20 mouse cellular contexts compared by ENCODE assay signal in genomic region chr1:148246661-148247060, GRCm38 (mm10).
DNase-seq lines count a peak whose midpoint lies in the region; ATAC-seq and TF ChIP-seq lines count a peak whose summit lies in the region.
"Had no signal": no experiment of that assay in that cellular context is flagged by ENCODE, and none has a peak within 500 bp of the region (broad histone marks: within the 10 kb centered on the region; RNA-seq: fewer than 3 reads in every experiment).

No protein-coding gene starts in this region.

- H3K4me3 ChIP-seq in cerebellum, adult 2 months (replicated peaks; ENCODE audit: insufficient read depth, low read depth, low read length), result no peak overlapping the region
- no peak overlapping the region for H3K4me3 ChIP-seq in midbrain, postnatal 0 days (ENCODE audit: low read depth, low read length)
- H3K4me3 ChIP-seq in midbrain, embryonic 13.5 days (replicated peaks), result no peak overlapping the region
- H3K4me3 ChIP-seq: embryonic facial prominence, embryonic 12.5 days; forebrain, embryonic 13.5 days; gastrocnemius, adult 2 months; heart, embryonic 12.5 days; hindbrain, embryonic 10.5 days; hindbrain, embryonic 15.5 days had no signal

- no peak overlapping the region for H3K27ac ChIP-seq in cerebellum, adult 2 months (ENCODE audit: insufficient read depth, low read length)
- H3K27ac ChIP-seq in midbrain, postnatal 0 days (ENCODE audit: low read depth, low read length), result no peak overlapping the region
- no peak overlapping the region for H3K27ac ChIP-seq in midbrain, embryonic 13.5 days
- H3K27ac ChIP-seq: embryonic facial prominence, embryonic 12.5 days; forebrain, embryonic 13.5 days; gastrocnemius, adult 2 months; hindbrain, embryonic 10.5 days; hindbrain, embryonic 15.5 days; kidney, postnatal 0 days had no signal

- TF ChIP-seq POLR2A in cerebellum, adult 2 months (IDR thresholded peaks at IDR 0.05; ENCODE audit: borderline replicate concordance, insufficient read depth, low read length), result no peak

- TF ChIP-seq CTCF in cerebellum, adult 2 months (IDR thresholded peaks at IDR 0.05; ENCODE audit: borderline replicate concordance, insufficient read depth, low read depth, low read length), result no peak
- TF ChIP-seq CTCF in midbrain, postnatal 0 days (IDR thresholded peaks at IDR 0.05), result no peak

- no peaks in the 10 kb centered on the region for H3K36me3 ChIP-seq in midbrain, postnatal 0 days (ENCODE audit: insufficient read depth, low read length)
- H3K36me3 ChIP-seq in midbrain, embryonic 13.5 days, result no peaks in the 10 kb centered on the region
- H3K36me3 ChIP-seq: embryonic facial prominence, embryonic 12.5 days; heart, embryonic 12.5 days; hindbrain, embryonic 10.5 days; hindbrain, embryonic 15.5 days had no signal

- ATAC-seq in midbrain, postnatal 0 days (ENCODE audit: low FRiP score), result no peak
- ATAC-seq in midbrain, embryonic 13.5 days, result no peak
- no peak for ATAC-seq in megakaryocyte progenitor cell, adult 5-6 weeks (replicated peaks; ENCODE audit: poor library complexity)
- ATAC-seq: forebrain, embryonic 13.5 days; inflammation-experienced regulatory T-cells, adult 6 months; intestine, postnatal 0 days had no signal

- peak; percentile 18 to 59 for DNase-seq in cerebellum, adult 2 months
- DNase-seq in cerebellum, adult 8-10 months, result no peak
- DNase-seq in midbrain, postnatal 0 days (ENCODE audit: low spot score), result peak; percentile 9
- DNase-seq in cerebellum, adult 9-11 months, result peak; percentile 30
- no peak for DNase-seq in c-Kit-positive CD71-positive TER-119-positive erythroid progenitor cells, embryonic 14.5 days (ENCODE audit: low spot score)
- DNase-seq: adrenal gland, adult 8-10 months; adrenal gland, postnatal 36 days; gastrocnemius, adult 2 months; gastrocnemius, postnatal 25 days; kidney, adult 8-10 months had no signal

- H3K9me3 ChIP-seq in midbrain, postnatal 0 days (ENCODE audit: low read length), result no peaks in the 10 kb centered on the region
- H3K9me3 ChIP-seq in midbrain, embryonic 13.5 days, result no peaks in the 10 kb centered on the region
- H3K9me3 ChIP-seq: embryonic facial prominence, embryonic 12.5 days; forebrain, embryonic 13.5 days; hindbrain, embryonic 10.5 days; hindbrain, embryonic 15.5 days had no signal

- H3K9ac ChIP-seq in midbrain, postnatal 0 days (replicated peaks; ENCODE audit: low read length, poor library complexity, severe bottlenecking), result no peak overlapping the region
- H3K9ac ChIP-seq in midbrain, embryonic 13.5 days (replicated peaks), result no peak overlapping the region
- H3K9ac ChIP-seq: embryonic facial prominence, embryonic 12.5 days; forebrain, embryonic 13.5 days; heart, embryonic 12.5 days; hindbrain, embryonic 15.5 days had no signal

- H3K27me3 ChIP-seq in cerebellum, adult 2 months (ENCODE audit: control insufficient read depth, insufficient read depth, low read length), result no peaks in the 10 kb centered on the region
- H3K27me3 ChIP-seq in midbrain, postnatal 0 days (ENCODE audit: insufficient read depth, low read length), result no peaks in the 10 kb centered on the region
- H3K27me3 ChIP-seq in midbrain, embryonic 13.5 days, result no peaks in the 10 kb centered on the region
- H3K27me3 ChIP-seq: embryonic facial prominence, embryonic 12.5 days; forebrain, embryonic 13.5 days; heart, embryonic 12.5 days; hindbrain, embryonic 15.5 days had no signal

- H3K4me2 ChIP-seq in midbrain, postnatal 0 days (ENCODE audit: low read depth, low read length, poor library complexity, severe bottlenecking), result no peak overlapping the region
- no peak overlapping the region for H3K4me2 ChIP-seq in midbrain, embryonic 13.5 days (replicated peaks)
- H3K4me2 ChIP-seq: embryonic facial prominence, embryonic 12.5 days; forebrain, embryonic 13.5 days; heart, embryonic 12.5 days; hindbrain, embryonic 15.5 days had no signal

- H3K4me1 ChIP-seq in cerebellum, adult 2 months (ENCODE audit: control insufficient read depth, insufficient read depth, low read length), result peaks cover 2% of the 10 kb centered on the region; the same call in 1 of the 2 replicates
- no peaks in the 10 kb centered on the region for H3K4me1 ChIP-seq in midbrain, postnatal 0 days (ENCODE audit: insufficient read depth, low read length)
- no peaks in the 10 kb centered on the region for H3K4me1 ChIP-seq in midbrain, embryonic 13.5 days (replicated peaks)
- H3K4me1 ChIP-seq: embryonic facial prominence, embryonic 12.5 days; forebrain, embryonic 13.5 days; heart, embryonic 12.5 days; hindbrain, embryonic 10.5 days; hindbrain, embryonic 15.5 days had no signal

- 9% methylated on average over 2 of the region's 2 CpGs for WGBS in cerebellum, adult 2 months
- WGBS in midbrain, postnatal 0 days, result 79% methylated on average over 2 of the region's 2 CpGs
- WGBS in midbrain, embryonic 13.5 days, result 86% methylated on average over 2 of the region's 2 CpGs

Comparison
In these comparisons a context has a peak if more than half of its experiments do, and no peak if none do; other contexts are left out.
1. DNase-seq: peak in cerebellum, adult 2 months (2 of 2), midbrain, postnatal 0 days (single experiment) and cerebellum, adult 9-11 months (single experiment); none in cerebellum, adult 8-10 months (single experiment) and c-Kit-positive CD71-positive TER-119-positive erythroid progenitor cells, embryonic 14.5 days (single experiment).